Mouse (Mus musculus): ENCODE data around the gene Chst8. TPM values are rescaled to one million over a fixed set of nuclear protein-coding genes. Genes with fewer than 3 reads are reported as not detected.

Gene Chst8
- total RNA-seq, 2 experiments from 2014 or later: 0.37 TPM; not detected in 1

DNA sequence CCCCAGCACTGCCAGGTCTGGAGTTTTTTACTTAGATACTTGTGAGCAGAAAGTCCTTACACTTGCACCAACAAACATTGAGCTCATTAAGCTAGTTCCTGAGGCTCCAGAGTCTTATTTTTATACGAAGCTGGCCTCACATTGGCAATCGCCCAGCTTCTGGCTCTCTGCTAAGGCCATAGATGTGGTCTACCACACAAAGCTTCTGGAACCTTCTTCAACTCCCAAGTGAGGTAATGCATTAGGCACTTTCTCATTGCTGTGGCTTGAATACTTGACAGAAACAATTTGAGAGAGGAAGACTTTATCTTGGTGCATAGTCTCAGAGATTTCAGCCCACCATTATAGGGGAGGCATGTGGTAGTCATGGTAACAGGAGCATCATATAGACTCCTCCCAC is 132.6 kb downstream of the Chst8 start:
- intact Hi-C loops (cut with DNase I): loop anchor here (5.0 to 10.0 kb wide), 4 partner anchors 322 to 582 kb away; partner anchors contain the start of gene Cebpa
- DNase-seq: no peak

DNA sequence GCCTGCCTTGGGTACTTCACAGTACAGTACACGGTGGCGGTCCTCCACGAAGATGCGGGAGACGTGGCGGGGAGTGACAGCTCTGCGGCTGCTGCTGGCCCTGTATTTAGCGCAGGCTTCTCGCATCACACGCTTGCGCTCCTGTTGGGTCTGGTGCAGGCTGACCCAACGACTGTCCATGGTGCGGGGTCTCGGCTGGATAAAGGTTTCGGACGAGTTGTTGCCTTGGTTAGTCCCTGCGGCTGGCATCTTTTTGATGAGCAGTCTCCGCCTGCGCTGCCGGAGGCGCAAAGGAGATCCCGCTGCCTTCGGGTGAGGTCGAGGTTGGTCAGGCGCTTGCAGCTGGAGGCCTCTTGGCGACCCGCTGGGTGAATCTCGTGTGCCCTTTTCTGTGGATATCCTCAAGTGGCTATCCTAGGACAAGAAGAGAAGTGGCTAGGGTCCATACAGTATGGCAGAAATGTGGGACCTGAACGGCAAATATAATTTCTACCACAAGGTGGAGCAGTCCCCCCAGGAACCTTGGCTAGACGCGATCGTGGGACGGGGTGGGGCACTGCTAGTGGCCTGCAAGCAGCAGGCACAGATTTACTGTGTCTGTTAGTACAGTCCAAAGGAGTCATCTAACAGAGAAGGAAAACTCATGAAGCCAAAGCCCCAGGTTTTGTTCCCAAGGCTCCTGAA is 136.5 kb downstream of the Chst8 start:
- intact Hi-C loops (cut with DNase I): loop anchor here (1.0 to 10.0 kb wide), 7 partner anchors 43 to 586 kb away; partner anchors contain the start of gene Cebpa

DNA sequence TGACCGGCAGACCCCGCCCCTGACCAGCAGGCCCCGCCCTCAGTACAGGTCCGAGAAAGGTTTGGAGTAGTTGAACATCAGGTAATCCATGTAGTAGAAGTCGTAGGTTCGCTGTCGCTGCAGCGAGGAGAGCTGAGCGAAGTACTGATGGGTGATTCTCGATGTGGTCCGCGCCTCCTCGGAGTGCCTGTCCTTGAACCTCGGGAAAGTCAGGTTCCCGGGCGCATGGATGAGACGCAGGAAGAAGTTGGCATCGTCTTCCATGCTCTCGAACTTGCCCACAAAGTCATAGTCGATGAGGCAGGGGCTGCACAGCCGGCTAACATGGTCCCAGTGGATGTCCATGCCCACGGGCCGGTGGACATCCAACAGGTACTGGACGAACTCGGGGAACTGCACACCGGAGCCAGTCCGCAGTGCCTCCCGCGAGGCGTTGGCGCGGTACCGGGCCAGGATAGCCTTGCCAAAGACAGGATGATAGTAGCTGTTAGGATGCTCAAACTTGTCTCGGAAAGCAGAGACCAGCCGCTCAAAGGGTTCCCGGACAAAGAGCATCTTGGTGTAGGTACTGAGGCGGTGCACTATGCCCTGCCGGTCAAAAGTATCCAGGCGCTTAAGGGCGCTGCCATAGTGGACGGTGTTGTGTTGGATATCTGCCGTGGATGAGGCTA is 137.3 kb downstream of the Chst8 start:
- intact Hi-C loops (cut with DNase I): loop anchor here (5.0 to 10.0 kb wide), 4 partner anchors 327 to 587 kb away; partner anchors contain the start of gene Cebpa
- DNase-seq: no peak

More for the DNA sequence above, 136.5 kb downstream of the Chst8 start:
- DNase-seq: peak; percentile 78 to 87

DNA sequence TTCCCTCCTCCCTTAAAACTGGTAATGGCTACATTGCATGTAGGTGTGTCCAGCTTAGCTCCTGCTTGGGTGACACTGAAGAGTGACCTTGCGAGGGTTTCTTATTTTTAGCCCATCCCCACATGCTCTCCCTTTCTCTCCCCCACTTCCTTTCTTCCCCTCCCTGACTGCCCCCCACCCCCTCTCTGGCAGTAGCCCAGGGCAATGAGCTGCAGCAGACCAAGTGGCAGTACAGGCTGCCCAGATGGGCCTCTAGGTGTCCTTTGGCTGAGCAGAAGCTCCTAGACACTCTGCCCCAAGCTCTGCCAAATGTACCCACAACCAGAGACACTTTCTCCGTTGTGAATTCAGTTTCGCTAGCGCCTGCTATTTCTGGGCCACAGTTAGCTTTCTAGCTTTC is 139.6 kb downstream of the Chst8 start:
- DNase-seq: no peak
- intact Hi-C loops (cut with DNase I): loop anchor here (1.0 to 10.0 kb wide), 5 partner anchors 176 to 442 kb away; partner anchors contain the start of gene Cebpa

DNA sequence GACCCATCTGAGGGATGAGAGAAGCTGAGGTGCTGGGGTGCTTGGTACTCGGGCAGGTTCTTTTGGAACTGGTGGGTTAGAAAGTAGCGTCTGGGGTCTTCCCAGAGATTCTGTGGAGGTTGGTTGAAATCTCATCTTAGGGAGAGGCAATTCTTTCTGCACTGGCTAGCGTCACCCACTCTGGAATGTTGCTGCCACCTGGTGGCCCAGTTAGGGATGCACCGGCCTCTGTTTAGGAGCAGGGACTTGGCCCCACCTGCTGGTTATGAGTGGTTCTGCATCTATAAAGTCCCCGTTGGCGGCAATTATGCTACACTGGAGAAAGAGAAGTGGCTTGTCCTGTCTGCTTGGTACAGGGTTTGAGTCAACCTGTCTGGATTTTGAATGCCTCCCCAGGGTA is 140.6 kb downstream of the Chst8 start:
- intact Hi-C loops (cut with DNase I): loop anchor here (1.0 to 10.0 kb wide), 5 partner anchors 175 to 443 kb away; partner anchors contain the start of gene Cebpa
- peak; percentile 88 to 95 for DNase-seq

DNA sequence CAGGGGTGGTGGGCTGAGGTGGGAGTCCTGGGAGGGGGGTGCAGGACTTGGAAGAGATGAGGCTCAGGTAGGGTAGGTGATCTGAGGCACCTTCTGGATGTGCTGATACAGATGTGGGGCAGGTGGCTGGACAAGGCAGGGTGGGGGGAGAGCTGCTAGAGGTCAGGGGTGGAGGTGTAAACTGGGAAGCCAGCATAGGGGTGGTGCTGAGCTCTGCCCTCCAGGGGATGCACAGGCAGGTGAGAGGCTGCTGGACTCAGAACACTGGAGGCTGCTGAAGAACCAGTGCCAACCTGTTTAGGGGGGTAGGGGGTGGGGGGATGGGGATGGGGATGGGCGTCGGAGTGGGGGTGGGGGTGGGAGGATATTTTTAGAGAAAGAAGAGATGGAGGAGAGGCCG is 141.7 kb downstream of the Chst8 start:
- DNase-seq: no peak
- intact Hi-C loops (cut with DNase I): loop anchor here (5.0 to 10.0 kb wide), 3 partner anchors 173 to 444 kb away; partner anchors contain the start of gene Cebpa

DNA sequence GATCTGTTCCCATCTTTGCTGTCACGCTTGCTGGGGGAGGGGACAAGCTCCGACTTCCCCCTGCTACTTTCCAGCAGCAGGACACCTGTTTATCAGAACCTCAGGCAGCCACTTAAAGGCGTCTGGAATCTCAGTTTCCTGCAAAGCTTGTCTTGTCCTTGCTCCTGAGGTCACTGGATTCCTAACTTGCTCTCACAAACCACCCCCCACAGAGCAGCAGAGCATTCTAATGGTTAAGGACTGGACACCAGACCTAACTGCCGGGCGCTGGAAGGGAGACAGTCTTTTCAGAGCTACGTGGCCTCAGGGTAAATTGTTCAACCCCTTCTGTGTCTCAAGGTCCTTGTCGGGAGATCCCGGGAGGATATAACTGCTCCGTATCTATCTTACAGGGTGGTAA is 143.2 kb downstream of the Chst8 start:
- intact Hi-C loops (cut with DNase I): no loop called here
- DNase-seq: no peak

DNA sequence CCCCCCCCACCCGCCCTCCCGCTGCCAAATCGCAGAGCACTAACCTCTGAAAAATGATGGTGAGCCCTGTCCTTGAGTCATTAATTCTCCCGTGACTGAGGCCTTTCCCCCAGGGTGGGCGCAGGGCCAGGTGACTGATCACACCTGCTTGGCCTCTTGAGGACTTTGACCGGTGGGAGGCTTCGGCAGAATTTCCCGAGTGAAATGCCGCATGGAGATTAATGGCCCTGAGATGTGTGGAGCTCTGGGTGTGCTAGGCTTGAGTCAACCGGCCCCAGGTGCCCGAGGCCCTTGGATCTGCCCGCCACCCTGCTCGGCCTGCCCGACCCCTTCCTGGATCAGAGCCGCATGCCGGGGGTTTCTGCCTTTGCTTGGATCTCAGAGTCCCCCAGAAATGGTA is 144.6 kb downstream of the Chst8 start:
- DNase-seq: no peak
- intact Hi-C loops (cut with DNase I): no loop called here

DNA sequence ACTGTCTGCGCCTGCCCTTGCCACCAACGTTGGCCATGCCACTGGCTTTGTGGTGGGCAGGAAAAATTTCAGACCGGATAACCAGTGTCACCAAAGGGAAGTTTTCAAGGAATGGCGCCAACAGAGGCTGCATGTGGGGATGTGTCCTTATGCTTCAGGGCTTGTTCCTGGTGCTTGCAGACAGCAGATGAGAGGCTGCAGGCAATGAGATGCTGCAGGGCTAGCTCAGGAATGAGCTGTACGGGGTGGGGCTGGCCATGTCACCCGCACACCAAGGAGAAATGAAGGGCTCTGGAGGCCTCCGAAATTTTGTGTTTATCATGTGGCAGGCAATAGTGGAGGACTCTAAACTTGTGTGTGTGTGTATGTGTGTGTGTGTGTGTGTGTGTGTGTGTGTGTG is 149.4 kb downstream of the Chst8 start:
- intact Hi-C loops (cut with DNase I): no loop called here
- DNase-seq: no peak

DNA sequence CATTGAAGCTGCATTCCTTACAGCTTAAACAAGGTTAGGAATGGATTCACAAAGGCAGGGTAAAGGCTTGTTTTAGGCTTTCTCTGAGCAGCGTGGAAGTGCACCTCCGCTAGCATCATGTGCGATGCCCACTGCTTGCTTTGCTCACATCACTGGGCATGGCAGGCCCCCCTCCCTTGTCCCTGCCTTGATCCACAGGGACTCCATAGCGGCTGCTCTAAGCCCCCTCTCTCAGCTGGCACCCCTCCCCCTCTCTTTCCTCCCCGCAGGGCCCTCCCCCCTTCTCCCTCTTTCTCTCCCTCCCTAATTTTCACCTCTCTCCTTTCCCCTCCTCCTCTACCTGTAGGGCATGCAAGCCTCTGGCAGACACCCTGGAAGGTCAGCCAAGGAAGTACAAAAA is 150.3 kb downstream of the Chst8 start:
- intact Hi-C loops (cut with DNase I): no loop called here
- no peak for DNase-seq

DNA sequence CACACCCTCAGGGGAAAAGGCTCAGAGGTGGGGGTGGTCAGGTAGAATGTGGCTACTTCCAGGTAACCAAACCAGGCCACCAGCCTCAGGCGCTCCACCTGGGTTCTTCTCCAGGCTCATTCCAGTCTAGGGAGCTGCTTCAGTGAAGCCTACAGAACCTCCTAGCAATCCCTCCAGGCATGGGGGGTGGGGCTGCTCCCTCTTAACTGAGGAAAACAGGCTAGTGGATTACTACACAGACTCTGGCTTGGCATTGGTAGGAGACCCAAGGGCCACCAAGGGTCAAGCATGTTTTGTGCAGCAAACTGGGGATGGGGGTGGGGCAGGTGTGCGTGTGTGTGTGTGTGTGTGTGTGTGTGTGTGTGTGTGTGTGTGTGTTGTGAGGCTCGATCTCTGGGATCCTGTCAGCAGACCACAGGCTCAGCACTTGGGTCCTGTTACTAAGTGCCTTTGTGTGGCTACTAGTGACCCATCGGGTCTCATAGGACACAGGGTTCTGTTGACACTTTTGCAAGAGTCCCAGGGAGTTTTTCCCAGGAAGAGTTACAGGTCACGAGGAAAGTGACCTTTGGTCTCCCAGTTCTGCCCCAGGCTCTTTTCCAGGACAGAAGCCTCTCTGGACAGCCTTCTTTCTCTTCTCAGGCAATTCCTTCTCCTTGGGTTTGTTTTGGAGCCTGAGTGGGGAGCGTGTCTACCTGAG is 153.0 kb downstream of the Chst8 start:
- intact Hi-C loops (cut with DNase I): loop anchor here (5.0 to 10.0 kb wide), 3 partner anchors 87 to 425 kb away; partner anchors contain the start of gene Gpi1
- no peak for DNase-seq

DNA sequence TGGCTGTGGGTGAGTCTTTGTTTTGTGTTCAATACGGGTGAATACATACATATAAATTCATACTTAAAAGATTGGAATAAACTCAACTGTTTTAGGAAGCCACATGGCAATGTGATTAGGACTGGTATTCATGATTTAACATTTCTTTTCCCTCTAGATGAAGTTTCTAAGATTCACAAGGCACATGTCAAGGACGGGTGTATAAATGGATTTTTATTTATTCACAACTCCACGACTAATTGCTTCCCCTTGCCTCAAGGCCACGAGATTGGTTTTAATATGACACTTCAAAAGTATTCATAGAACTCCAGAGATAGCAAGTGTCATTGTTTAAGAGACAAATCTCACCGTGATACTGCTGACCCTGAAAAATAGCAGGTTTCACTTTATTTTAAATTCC is 155.9 kb downstream of the Chst8 start, which contains the start of gene Kctd15:
Gene Kctd15, minus strand, starts transcription at position 101 of the 400 bp plus-strand sequence.
- DNase-seq: no peak
- intact Hi-C loops (cut with DNase I): loop anchor here (5.0 to 10.0 kb wide), 3 partner anchors 84 to 422 kb away; partner anchors contain the start of gene Gpi1

DNA sequence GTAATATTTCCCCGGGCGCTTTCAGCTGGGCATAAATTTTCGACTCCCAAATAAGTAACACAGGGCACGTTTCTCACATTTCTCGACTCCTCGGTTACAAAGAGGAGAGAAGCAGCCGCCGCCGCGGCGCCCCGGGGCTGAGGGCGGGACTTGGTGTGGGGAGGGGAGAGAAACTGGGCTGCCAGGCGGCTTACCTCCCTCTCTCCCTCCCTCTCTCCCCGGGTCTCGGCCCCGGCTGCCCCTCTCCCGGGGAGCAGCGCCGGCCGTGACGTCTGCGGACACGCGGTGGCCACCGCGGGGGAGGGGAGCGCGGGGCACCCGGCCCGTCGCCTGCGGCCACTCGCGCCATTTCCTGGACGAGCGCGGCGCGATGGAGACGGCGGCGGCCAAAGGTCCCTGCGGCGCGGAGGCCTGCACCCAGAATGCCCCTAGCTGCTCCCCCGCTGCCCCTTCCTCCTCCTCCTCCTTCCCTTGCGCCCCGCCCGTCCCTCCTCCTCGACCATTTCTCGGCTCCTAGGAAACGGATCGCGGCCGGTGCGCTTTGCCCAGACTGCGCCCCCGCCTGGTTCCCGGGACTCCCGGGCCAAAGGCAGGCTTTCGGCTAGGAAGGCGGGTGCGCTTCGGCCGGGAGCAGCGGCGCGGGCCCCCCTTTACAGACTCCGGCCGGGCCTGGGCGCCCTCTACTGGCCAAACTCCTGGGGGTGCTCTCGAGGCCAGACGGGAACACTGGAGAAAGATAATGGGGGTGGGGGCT is 157.2 kb downstream of the Chst8 start:
- DNase-seq: peak; percentile 94
- intact Hi-C loops (cut with DNase I): loop anchor here (2.0 to 10.0 kb wide), 5 partner anchors 83 to 420 kb away; partner anchors contain the start of gene Gpi1

DNA sequence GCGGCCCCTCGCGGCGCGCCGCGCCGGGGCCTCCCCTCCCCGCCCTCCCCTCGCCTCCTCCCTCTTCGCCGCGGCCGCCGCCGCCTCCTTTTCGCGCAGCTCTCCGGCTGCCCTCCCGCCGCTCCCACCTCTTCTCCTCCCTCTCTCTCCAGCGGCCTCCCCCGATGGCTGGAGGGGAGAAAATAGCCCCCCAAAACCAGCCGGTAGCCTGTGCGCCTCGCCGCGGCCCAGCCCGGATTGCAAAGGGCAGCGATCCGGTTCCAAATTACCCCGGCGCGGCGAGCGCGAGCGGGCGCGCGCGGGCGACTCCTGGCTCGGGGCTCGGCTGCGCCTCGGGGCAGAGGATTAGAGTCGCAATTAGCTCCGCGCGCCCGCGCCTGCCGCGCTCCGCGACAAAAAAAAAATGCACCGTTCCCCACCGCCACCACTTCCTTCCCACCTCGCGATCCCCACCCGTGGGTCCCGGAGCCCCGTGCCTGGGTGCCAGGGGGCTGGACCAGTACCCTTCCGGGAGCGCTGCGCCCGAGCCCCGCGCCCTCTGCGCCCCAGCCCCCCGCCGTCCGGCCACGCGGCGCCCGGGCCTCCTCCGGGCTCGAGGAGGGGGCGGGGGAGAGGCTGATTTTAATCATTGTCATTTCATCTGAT is 157.9 kb downstream of the Chst8 start:
- peak; percentile 62 to 65 for DNase-seq
- intact Hi-C loops (cut with DNase I): loop anchor here (2.0 to 10.0 kb wide), 5 partner anchors 82 to 420 kb away; partner anchors contain the start of gene Gpi1

DNA sequence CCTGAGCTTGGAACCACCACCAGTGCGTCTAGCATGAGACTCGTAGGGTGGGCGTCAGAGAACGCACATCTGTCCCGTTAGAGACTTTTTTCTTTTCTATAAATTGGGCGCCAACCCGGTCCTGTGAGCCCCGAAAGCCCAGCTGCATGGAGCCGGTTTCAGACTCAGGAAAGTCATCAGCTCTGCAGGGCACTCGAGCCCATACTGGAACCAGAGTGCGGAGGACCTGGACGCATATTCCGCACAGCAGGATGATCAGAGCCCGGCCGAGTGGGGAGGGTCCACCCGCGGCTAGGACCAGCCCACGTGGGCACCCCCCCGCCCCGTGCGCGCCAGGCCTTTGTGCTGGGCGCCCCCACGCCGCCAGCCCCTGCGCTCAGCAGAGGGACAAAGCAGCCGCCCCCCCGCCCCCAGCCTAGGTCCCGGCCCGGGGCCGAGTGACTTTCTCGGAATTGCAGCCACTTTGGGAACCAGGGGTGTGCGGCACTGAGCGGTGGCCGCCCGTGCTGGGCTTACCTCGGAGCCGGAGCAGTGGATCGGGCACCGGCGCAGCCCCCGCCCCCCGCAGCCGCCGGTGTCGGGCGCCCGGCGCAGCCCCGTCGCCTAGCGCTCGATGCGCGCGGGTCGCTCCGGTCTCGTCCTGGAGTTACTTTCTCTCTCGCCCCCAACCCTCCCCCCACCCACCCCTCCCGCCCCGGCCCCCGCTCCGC is 158.6 kb downstream of the Chst8 start:
- peak; percentile 29 to 43 for DNase-seq
- intact Hi-C loops (cut with DNase I): loop anchor here (2.0 to 10.0 kb wide), 3 partner anchors 159 to 419 kb away; partner anchors contain the start of gene Gpi1

DNA sequence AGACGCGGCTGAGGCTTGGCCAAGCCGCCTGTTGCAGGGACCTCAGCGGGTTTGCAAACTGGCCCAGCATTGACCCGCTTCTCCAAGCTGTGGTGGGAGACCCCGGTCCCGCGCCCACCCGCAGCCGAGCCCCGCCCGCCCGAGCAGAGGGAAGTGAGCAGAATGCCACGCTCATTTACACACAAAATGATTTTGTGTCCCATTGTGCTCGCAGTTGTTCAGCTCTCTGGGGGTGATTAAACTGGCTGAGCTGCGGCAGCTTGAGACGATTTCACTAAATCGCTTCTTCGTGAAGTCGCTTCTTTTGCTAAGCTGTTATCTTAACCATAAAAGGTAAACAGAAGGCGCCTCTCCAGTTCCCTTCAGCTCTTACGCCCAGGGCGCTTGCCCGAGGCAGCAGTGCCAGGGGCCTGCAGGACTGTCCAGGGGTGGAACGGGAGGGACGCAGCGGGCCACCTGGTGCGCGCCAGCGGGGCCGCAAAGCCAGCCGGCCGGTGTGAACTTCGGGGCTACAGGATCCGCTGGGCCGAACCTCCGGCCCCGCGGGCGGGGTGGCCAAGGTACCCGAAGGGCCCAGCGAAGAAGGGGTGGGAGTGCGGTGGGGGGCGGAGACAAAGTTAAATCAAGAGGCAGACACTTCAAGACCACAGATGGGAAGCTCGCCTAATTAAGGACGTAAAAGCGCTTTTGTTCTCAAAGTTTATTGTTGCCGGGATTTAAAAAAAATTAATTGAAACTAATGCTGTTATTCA is 159.6 kb downstream of the Chst8 start:
- intact Hi-C loops (cut with DNase I): loop anchor here (10.0 kb wide), 1 partner anchor 418 kb away; the partner anchor contains the start of gene Gpi1

DNA sequence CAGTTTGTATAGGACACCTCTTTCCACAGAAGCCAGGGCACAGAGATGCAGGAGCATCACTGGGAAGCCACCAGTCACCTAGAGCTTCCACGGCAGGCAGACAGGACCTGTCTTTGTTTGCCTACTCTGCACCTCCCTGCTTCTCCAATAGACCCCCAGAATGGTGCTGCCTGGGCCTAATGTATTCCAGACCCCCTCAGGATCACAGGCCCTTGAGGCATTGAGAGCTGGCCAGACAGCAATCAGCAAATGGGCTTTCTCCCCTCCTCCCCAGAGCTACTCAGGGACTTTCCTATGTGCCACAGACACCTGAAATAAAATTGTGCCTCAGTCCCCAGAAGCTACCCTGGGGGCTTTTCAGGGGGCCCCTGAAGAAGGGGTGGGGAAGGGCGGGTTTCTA is 161.1 kb downstream of the Chst8 start:
- intact Hi-C loops (cut with DNase I): loop anchor here (10.0 kb wide), 1 partner anchor 417 kb away; the partner anchor contains the start of gene Gpi1
- DNase-seq: no peak

More for the DNA sequence above, 159.6 kb downstream of the Chst8 start:
- DNase-seq: peak; percentile 35 to 40

DNA sequence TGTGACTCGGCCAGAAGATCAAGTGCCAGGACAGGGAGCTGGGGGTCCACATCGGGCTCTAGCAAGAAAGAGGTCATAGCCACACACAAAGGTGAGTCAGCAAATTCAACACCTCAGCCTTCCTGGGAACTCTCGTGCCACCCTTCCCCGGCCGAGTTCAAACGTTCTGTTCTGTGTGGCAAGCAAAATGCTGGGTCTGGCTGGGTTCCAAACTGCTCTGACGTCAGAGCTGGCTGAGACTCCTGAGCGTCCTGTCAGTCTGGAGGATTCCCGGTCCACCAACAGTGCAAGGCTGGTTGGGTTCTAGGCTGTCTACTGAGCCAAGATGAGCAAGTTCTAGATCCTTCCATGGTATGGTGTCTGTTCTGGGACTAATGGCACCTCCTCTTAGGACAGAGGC is 165.5 kb downstream of the Chst8 start:
- intact Hi-C loops (cut with DNase I): no loop called here
- DNase-seq: peak; percentile 46 to 65

All from heart, postnatal 14 days (tissue).